Mouse (Mus musculus) megakaryocyte, embryonic 14.5 days (primary cell): ENCODE measurements around the gene Dcaf10. TPM values are rescaled to one million over a fixed set of nuclear protein-coding genes. Genes with fewer than 3 reads are reported as not detected.

Experiments
- H3K27me3 ChIP-seq: replicated peaks from 2 replicates; pipeline ENCODE3; 2012; ENCODE audit warnings: inconsistent platforms
- H3K36me3 ChIP-seq: replicated peaks from 2 replicates; pipeline ENCODE3; 2012; ENCODE audit warnings: low read length, inconsistent platforms, mixed read lengths
- H3K4me1 ChIP-seq: 2 replicates; pipeline ENCODE4 v1.6.1; 2012; ENCODE audit warnings: inconsistent platforms
- H3K4me3 ChIP-seq: replicated peaks from 2 replicates; pipeline ENCODE3; 2012; ENCODE audit warnings: moderate library complexity, mild to moderate bottlenecking, inconsistent platforms
- H3K9me3 ChIP-seq: 2 replicates; pipeline ENCODE4 v1.6.1; 2012; ENCODE audit warnings: inconsistent platforms
- FLI1 ChIP-seq: IDR thresholded peaks from 2 replicates; pipeline ENCODE4 v1.6.1; 2012; ENCODE audit warnings: low read length, inconsistent platforms, mixed read lengths
- GATA1 ChIP-seq: IDR thresholded peaks from 3 replicates; pipeline ENCODE4 v1.6.1; 2012; ENCODE audit warnings: mixed read lengths, low read length, inconsistent platforms, borderline replicate concordance
- polyA plus RNA-seq: library from polyadenylated mRNA; stranded (reverse); fragments of >175 nt; gene quantifications from 2 replicates; pipeline ENCODE4 v1.2.3, GENCODE M21; 2012; ENCODE audit warnings: low replicate concordance; ENCODE audit not compliant: insufficient read depth

The Dcaf10 gene
- polyA plus RNA-seq, 1 experiment = 17.0 TPM

- Histone ChIP-seq H3K9me3 (peaks cover 6% of the 10 kb centered on the region), H3K36me3 (peaks cover 11% of the 10 kb centered on the region), H3K4me1 (peaks cover 23% of the 10 kb centered on the region), H3K4me3 (peak overlapping the region; percentile 79), H3K27me3 (peaks cover 3% of the 10 kb centered on the region)
- TF ChIP-seq FLI1 = no peak
- no peak for TF ChIP-seq GATA1
These were observed 76.5 kb downstream of the Dcaf10 start for GRCm38 (mm10) chr4:45418229-45418950.

- Histone ChIP-seq H3K36me3 (peaks cover 15% of the 10 kb centered on the region), H3K4me1 (peaks cover 28% of the 10 kb centered on the region), H3K27me3 (peaks cover 2% of the 10 kb centered on the region)
These were observed 77.2 kb downstream of the Dcaf10 start for GRCm38 (mm10) chr4:45419051-45419450.

GRCm38 (mm10) chr4:45420733-45421132, 78.8 kb downstream of the Dcaf10 start:
- H3K9me3 ChIP-seq = peaks cover 6% of the 10 kb centered on the region
- peaks cover 27% of the 10 kb centered on the region for H3K4me1 ChIP-seq
- H3K4me3 ChIP-seq = no peak overlapping the region
- peaks cover 15% of the 10 kb centered on the region for H3K36me3 ChIP-seq
- TF ChIP-seq FLI1 (no peak), GATA1 (no peak)
- peaks cover 2% of the 10 kb centered on the region for H3K27me3 ChIP-seq

More at GRCm38 (mm10) chr4:45419051-45419450, 77.2 kb downstream of the Dcaf10 start:
- Histone ChIP-seq H3K9me3 (peaks cover 6% of the 10 kb centered on the region), H3K4me3 (no peak overlapping the region)
- TF ChIP-seq GATA1 (no peak), FLI1 (no peak)

GRCm38 (mm10) chr4:45421519-45422260, 79.8 kb downstream of the Dcaf10 start:
- Histone ChIP-seq H3K4me3 (no peak overlapping the region), H3K27me3 (peaks cover 3% of the 10 kb centered on the region), H3K9me3 (peaks cover 6% of the 10 kb centered on the region), H3K36me3 (peaks cover 17% of the 10 kb centered on the region), H3K4me1 (peaks cover 19% of the 10 kb centered on the region)
- no peak for TF ChIP-seq GATA1
- TF ChIP-seq FLI1 = no peak

GRCm38 (mm10) chr4:45422640-45423039, 80.7 kb downstream of the Dcaf10 start:
- TF ChIP-seq GATA1 (no peak), FLI1 (no peak)
- peaks cover 19% of the 10 kb centered on the region for H3K36me3 ChIP-seq
- peaks cover 17% of the 10 kb centered on the region for H3K4me1 ChIP-seq
- peaks cover 4% of the 10 kb centered on the region for H3K27me3 ChIP-seq
- H3K9me3 ChIP-seq = no peaks in the 10 kb centered on the region
- no peak overlapping the region for H3K4me3 ChIP-seq

- H3K9me3 ChIP-seq = no peaks in the 10 kb centered on the region
- peaks cover 19% of the 10 kb centered on the region for H3K36me3 ChIP-seq
- H3K4me1 ChIP-seq = peaks cover 11% of the 10 kb centered on the region
- peaks cover 9% of the 10 kb centered on the region for H3K27me3 ChIP-seq
- no peak for TF ChIP-seq FLI1
- no peak for TF ChIP-seq GATA1
- no peak overlapping the region for H3K4me3 ChIP-seq
These were observed 81.5 kb downstream of the Dcaf10 start for GRCm38 (mm10) chr4:45423406-45423805.

- peaks cover 14% of the 10 kb centered on the region for H3K27me3 ChIP-seq
- TF ChIP-seq GATA1 = no peak
- peaks cover 31% of the 10 kb centered on the region for H3K36me3 ChIP-seq
These were observed 85.0 kb downstream of the Dcaf10 start for GRCm38 (mm10) chr4:45426724-45427457.

More at GRCm38 (mm10) chr4:45426724-45427457, 85.0 kb downstream of the Dcaf10 start:
- peaks cover 7% of the 10 kb centered on the region; the same call in 1 of the 2 replicates for H3K4me1 ChIP-seq
- no peak overlapping the region for H3K4me3 ChIP-seq
- no peaks in the 10 kb centered on the region for H3K9me3 ChIP-seq

Other genes starting within 250 kb of the Dcaf10 start
- gene Tomm5, start 234.0 kb upstream of the Dcaf10 start, polyA plus RNA-seq = 18.7 and 112 TPM in 2 replicates
- 0.08 TPM in 1 of 2 replicates, not detected in the other for gene Frmpd1, start 157.2 kb upstream of the Dcaf10 start, polyA plus RNA-seq
- gene Trmt10b, start 45.0 kb upstream of the Dcaf10 start, polyA plus RNA-seq = 1.1 TPM in 1 of 2 replicates, not detected in the other
- 37.8 and 55.4 TPM in 2 replicates for gene Exosc3, start 631 bp downstream of the Dcaf10 start, polyA plus RNA-seq
- 8.3 and 8.6 TPM in 2 replicates for gene Slc25a51, start 66.7 kb downstream of the Dcaf10 start, polyA plus RNA-seq
- gene Shb, start 190.4 kb downstream of the Dcaf10 start, polyA plus RNA-seq = 20.2 and 27.2 TPM in 2 replicates